7 mouse cellular contexts compared by ENCODE assay signal in the genomic region with DNA sequence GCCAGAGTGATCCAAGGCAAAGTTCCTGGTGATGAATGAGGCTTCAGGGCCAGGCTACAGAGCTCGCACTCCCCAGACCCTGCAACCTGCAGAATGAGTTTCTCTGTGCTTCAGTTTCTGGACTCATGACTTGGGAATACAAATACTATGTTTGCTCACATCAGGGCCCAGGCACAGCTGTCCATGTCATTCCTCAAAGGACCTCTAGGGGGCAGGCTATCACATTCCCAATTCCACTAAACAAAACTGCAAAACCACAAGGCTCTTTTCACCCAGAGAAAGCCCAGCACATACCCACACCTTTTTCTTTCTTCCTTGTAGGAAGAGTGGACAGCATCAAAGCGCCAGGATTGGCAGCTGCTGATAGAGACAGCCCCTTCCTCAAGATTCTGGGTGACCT.
DNase-seq lines count a peak whose midpoint lies in the region; ATAC-seq and TF ChIP-seq lines count a peak whose summit lies in the region.

No protein-coding gene starts in this region.

- no peak for ATAC-seq in midbrain, embryonic 13.5 days
- ATAC-seq in lung, embryonic 14.5 days (ENCODE audit: insufficient read depth): no peak; the same call in none of the 2 replicates
- ATAC-seq in megakaryocyte, adult 5-6 weeks (ENCODE audit: poor library complexity, severe bottlenecking): no peak

- no peaks in the 10 kb centered on the region for H3K4me1 ChIP-seq in midbrain, embryonic 10.5 days
- H3K4me1 ChIP-seq in midbrain, embryonic 13.5 days (replicated peaks): peaks cover 9% of the 10 kb centered on the region
- H3K4me1 ChIP-seq in lung, embryonic 14.5 days (ENCODE audit: insufficient read depth): no peaks in the 10 kb centered on the region

- peak; percentile 83 for TF ChIP-seq CTCF in lung, embryonic 14.5 days (IDR thresholded peaks at IDR 0.05; ENCODE audit: low read depth)

- no peak overlapping the region for H3K4me2 ChIP-seq in midbrain, embryonic 13.5 days (replicated peaks)
- H3K4me2 ChIP-seq in lung, embryonic 14.5 days: no peak overlapping the region

- H3K4me3 ChIP-seq in midbrain, embryonic 10.5 days: no peak overlapping the region
- H3K4me3 ChIP-seq in midbrain, embryonic 13.5 days (replicated peaks): no peak overlapping the region
- H3K4me3 ChIP-seq in lung, embryonic 14.5 days (ENCODE audit: low read depth, low read length): no peak overlapping the region

- H3K9ac ChIP-seq in midbrain, embryonic 13.5 days (replicated peaks): no peak overlapping the region
- no peak overlapping the region for H3K9ac ChIP-seq in lung, embryonic 14.5 days

- no peak overlapping the region for H3K27ac ChIP-seq in midbrain, embryonic 10.5 days (replicated peaks)
- H3K27ac ChIP-seq in midbrain, embryonic 13.5 days: no peak overlapping the region
- H3K27ac ChIP-seq in lung, embryonic 14.5 days (ENCODE audit: low read depth): no peak overlapping the region

- peak; percentile 44 for DNase-seq in midbrain, embryonic 10.5 days (ENCODE audit: low spot score)
- peak; percentile 29 to 47 for DNase-seq in adrenal gland, postnatal 36 days
- DNase-seq in embryo, embryonic 11 days: peak; percentile 34
- DNase-seq in kidney, postnatal 14 days: peak; percentile 22
- peak; percentile 79 for DNase-seq in lung, embryonic 14.5 days

- WGBS in midbrain, embryonic 10.5 days: 53% methylated on average over 2 of the region's 2 CpGs
- 48% methylated on average over 2 of the region's 2 CpGs for WGBS in midbrain, embryonic 13.5 days
- WGBS in lung, embryonic 14.5 days: 34% methylated on average over 2 of the region's 2 CpGs

- H3K36me3 ChIP-seq in midbrain, embryonic 10.5 days: peaks cover 6% of the 10 kb centered on the region; the same call in 1 of the 2 replicates
- H3K36me3 ChIP-seq in midbrain, embryonic 13.5 days: peaks cover 4% of the 10 kb centered on the region; the same call in 1 of the 2 replicates
- no peaks in the 10 kb centered on the region for H3K36me3 ChIP-seq in lung, embryonic 14.5 days (ENCODE audit: insufficient read depth)

- no peaks in the 10 kb centered on the region for H3K27me3 ChIP-seq in midbrain, embryonic 10.5 days (ENCODE audit: low read depth, poor library complexity, severe bottlenecking)
- no peaks in the 10 kb centered on the region for H3K27me3 ChIP-seq in midbrain, embryonic 13.5 days
- H3K27me3 ChIP-seq in lung, embryonic 14.5 days (ENCODE audit: insufficient read depth, low read length): no peaks in the 10 kb centered on the region

- no peaks in the 10 kb centered on the region for H3K9me3 ChIP-seq in midbrain, embryonic 10.5 days (replicated peaks)
- H3K9me3 ChIP-seq in midbrain, embryonic 13.5 days: no peaks in the 10 kb centered on the region
- no peaks in the 10 kb centered on the region for H3K9me3 ChIP-seq in lung, embryonic 14.5 days (ENCODE audit: low read depth, low read length)

Comparison
In these comparisons a context has a peak if more than half of its experiments do, and no peak if none do; other contexts are left out.
1. DNase-seq: peak in every context shown above with its lines; median percentile 79 in lung, embryonic 14.5 days; 44 in midbrain, embryonic 10.5 days; 38 in adrenal gland, postnatal 36 days; 34 in embryo, embryonic 11 days; 22 in kidney, postnatal 14 days.